Mouse (Mus musculus): Measurements from ENCODE around the gene Cd59a.
"Not testable (repeated sequence)": the region's sequence is repeated elsewhere in the genome, so short reads cannot be mapped to it uniquely, and the experiment has no call there.

Gene Cd59a

GRCm38 (mm10) chr2:104095741-104096213 is at the start of gene Cd59a:
Gene Cd59a (plus strand): TSS chr2:104095801.
- peak; percentile 56 for DNase-seq (ENCODE audit: low read depth, low spot score)

- no peak for DNase-seq (ENCODE audit: low read depth, low spot score)
Measured at GRCm38 (mm10) chr2:104058381-104058780, 37.2 kb upstream of the Cd59a start.

- DNase-seq (ENCODE audit: low read depth, low spot score), result no peak
Measured at GRCm38 (mm10) chr2:104058954-104059353, 36.6 kb upstream of the Cd59a start.

GRCm38 (mm10) chr2:104059786-104060185 is 35.8 kb upstream of the Cd59a start:
- DNase-seq (ENCODE audit: low read depth, low spot score), result no peak

GRCm38 (mm10) chr2:104060996-104061395 is 34.6 kb upstream of the Cd59a start:
- no peak for DNase-seq (ENCODE audit: low read depth, low spot score)

GRCm38 (mm10) chr2:104062665-104063064 is 32.9 kb upstream of the Cd59a start:
- no peak for DNase-seq (ENCODE audit: low read depth, low spot score)

- DNase-seq (ENCODE audit: low read depth, low spot score), result no peak
Measured at GRCm38 (mm10) chr2:104064152-104064551, 31.4 kb upstream of the Cd59a start.

- DNase-seq (ENCODE audit: low read depth, low spot score), result not testable (repeated sequence)
Measured at GRCm38 (mm10) chr2:104065526-104065925, 30.1 kb upstream of the Cd59a start, which contains the start of gene Gm10912. Gene Gm10912 (plus strand): TSS chr2:104065826.

GRCm38 (mm10) chr2:104068450-104068849 is 27.2 kb upstream of the Cd59a start, which contains the start of gene Gm10799:
Gene Gm10799 (minus strand): TSS chr2:104068550.
- DNase-seq (ENCODE audit: low read depth, low spot score), result not testable (repeated sequence)

- peak; percentile 69 for DNase-seq (ENCODE audit: low read depth, low spot score)
Measured at GRCm38 (mm10) chr2:104069704-104070185, 25.9 kb upstream of the Cd59a start, which contains the start of gene Cd59b. Gene Cd59b (plus strand): TSS chr2:104069849.

GRCm38 (mm10) chr2:104078285-104078684 is 17.3 kb upstream of the Cd59a start:
- DNase-seq (ENCODE audit: low read depth, low spot score), result not testable (repeated sequence)

GRCm38 (mm10) chr2:104081436-104082050 is 14.1 kb upstream of the Cd59a start:
- DNase-seq (ENCODE audit: low read depth, low spot score), result not testable (repeated sequence)

- no peak for DNase-seq (ENCODE audit: low read depth, low spot score)
Measured at GRCm38 (mm10) chr2:104082474-104082873, 13.1 kb upstream of the Cd59a start.

GRCm38 (mm10) chr2:104084027-104084426 is 11.6 kb upstream of the Cd59a start:
- DNase-seq (ENCODE audit: low read depth, low spot score), result not testable (repeated sequence)

GRCm38 (mm10) chr2:104087562-104087961 is 8.0 kb upstream of the Cd59a start:
- not testable (repeated sequence) for DNase-seq (ENCODE audit: low read depth, low spot score)

GRCm38 (mm10) chr2:104093305-104093704 is 2.3 kb upstream of the Cd59a start:
- DNase-seq (ENCODE audit: low read depth, low spot score), result no peak

- DNase-seq (ENCODE audit: low read depth, low spot score), result no peak
Measured at GRCm38 (mm10) chr2:104096256-104096655, 655 bp downstream of the Cd59a start.

- DNase-seq (ENCODE audit: low read depth, low spot score), result not testable (repeated sequence)
Measured at GRCm38 (mm10) chr2:104096796-104097195, 1.2 kb downstream of the Cd59a start.

- not testable (repeated sequence) for DNase-seq (ENCODE audit: low read depth, low spot score)
Measured at GRCm38 (mm10) chr2:104097396-104097795, 1.8 kb downstream of the Cd59a start.

GRCm38 (mm10) chr2:104098529-104099230 is 3.1 kb downstream of the Cd59a start:
- no peak for DNase-seq (ENCODE audit: low read depth, low spot score)

GRCm38 (mm10) chr2:104099231-104099585 is 3.6 kb downstream of the Cd59a start:
- DNase-seq (ENCODE audit: low read depth, low spot score), result no peak

GRCm38 (mm10) chr2:104099946-104100345 is 4.3 kb downstream of the Cd59a start:
- no peak for DNase-seq (ENCODE audit: low read depth, low spot score)

- DNase-seq (ENCODE audit: low read depth, low spot score), result no peak
Measured at GRCm38 (mm10) chr2:104104800-104105199, 9.2 kb downstream of the Cd59a start.

Data from CD4-positive, CD25-positive, alpha-beta regulatory T cell, adult 2 months (primary cell).